9 mouse cellular contexts compared by ENCODE assay signal in genomic region chr1:154729269-154729980, GRCm38 (mm10).
DNase-seq lines count a peak whose midpoint lies in the region; ATAC-seq lines count a peak whose summit lies in the region.
"Had no signal": no experiment of that assay in that cellular context is flagged by ENCODE, and none has a peak within 500 bp of the region (broad histone marks: within the 10 kb centered on the region; RNA-seq: fewer than 3 reads in every experiment).

No protein-coding gene starts in this region.

- ATAC-seq in forebrain, embryonic 16.5 days = peak; percentile 36; the same call in 1 of the 2 replicates
- peak; percentile 29; the same call in 1 of the 2 replicates for ATAC-seq in kidney, embryonic 16.5 days (ENCODE audit: low FRiP score, low TSS enrichment)
- ATAC-seq in limb, embryonic 11.5 days (ENCODE audit: insufficient number of reproducible peaks, low FRiP score, low TSS enrichment, low read depth) = no peak
- no peak for ATAC-seq in activated CD4-positive, CD25-positive, alpha-beta regulatory T cell, adult 4 months

- H3K9me3 ChIP-seq in forebrain, embryonic 16.5 days (ENCODE audit: control insufficient read depth, low read length) = no peaks in the 10 kb centered on the region
- H3K9me3 ChIP-seq in kidney, embryonic 16.5 days (ENCODE audit: low read length) = no peaks in the 10 kb centered on the region
- no peaks in the 10 kb centered on the region for H3K9me3 ChIP-seq in limb, embryonic 11.5 days (ENCODE audit: control insufficient read depth, low read length)
- H3K9me3 ChIP-seq: stomach, embryonic 15.5 days had no signal

- H3K27me3 ChIP-seq in forebrain, embryonic 16.5 days (replicated peaks; ENCODE audit: control insufficient read depth, insufficient read depth, low read length) = peaks cover 8% of the 10 kb centered on the region
- peaks cover 52% of the 10 kb centered on the region for H3K27me3 ChIP-seq in kidney, embryonic 16.5 days (ENCODE audit: insufficient read depth, low read length)
- H3K27me3 ChIP-seq in limb, embryonic 11.5 days (ENCODE audit: control insufficient read depth, insufficient read depth, low read length) = peaks cover 42% of the 10 kb centered on the region

- peaks cover 33% of the 10 kb centered on the region for H3K4me1 ChIP-seq in forebrain, embryonic 16.5 days (replicated peaks; ENCODE audit: control insufficient read depth, insufficient read depth, low read length)
- peaks cover 15% of the 10 kb centered on the region for H3K4me1 ChIP-seq in kidney, embryonic 16.5 days (ENCODE audit: insufficient read depth, low read length)
- H3K4me1 ChIP-seq in limb, embryonic 11.5 days (ENCODE audit: control insufficient read depth, insufficient read depth, low read length) = no peaks in the 10 kb centered on the region

- H3K9ac ChIP-seq in forebrain, embryonic 16.5 days (replicated peaks; ENCODE audit: low read depth, low read length) = no peak overlapping the region
- no peak overlapping the region for H3K9ac ChIP-seq in kidney, embryonic 16.5 days (replicated peaks; ENCODE audit: low read length)
- no peak overlapping the region for H3K9ac ChIP-seq in limb, embryonic 11.5 days (ENCODE audit: low read length)
- H3K9ac ChIP-seq: stomach, embryonic 15.5 days had no signal

- H3K36me3 ChIP-seq in forebrain, embryonic 16.5 days (ENCODE audit: control insufficient read depth, insufficient read depth) = no peaks in the 10 kb centered on the region
- H3K36me3 ChIP-seq in kidney, embryonic 16.5 days (ENCODE audit: insufficient read depth, low read length) = no peaks in the 10 kb centered on the region
- no peaks in the 10 kb centered on the region for H3K36me3 ChIP-seq in limb, embryonic 11.5 days (ENCODE audit: control insufficient read depth, insufficient read depth, low read length)
- H3K36me3 ChIP-seq: stomach, embryonic 15.5 days had no signal

- 63% methylated on average over 6 of the region's 6 CpGs for WGBS in forebrain, embryonic 16.5 days
- WGBS in kidney, embryonic 16.5 days = 58% methylated on average over 6 of the region's 6 CpGs
- 59% methylated on average over 6 of the region's 6 CpGs for WGBS in limb, embryonic 11.5 days

- no peak overlapping the region for H3K4me2 ChIP-seq in forebrain, embryonic 16.5 days (ENCODE audit: low read length)
- no peak overlapping the region for H3K4me2 ChIP-seq in kidney, embryonic 16.5 days (replicated peaks; ENCODE audit: low read depth, low read length)
- no peak overlapping the region for H3K4me2 ChIP-seq in limb, embryonic 11.5 days (ENCODE audit: low read depth, severe bottlenecking)
- H3K4me2 ChIP-seq: stomach, embryonic 15.5 days had no signal

- no peak overlapping the region for H3K4me3 ChIP-seq in forebrain, embryonic 16.5 days (replicated peaks; ENCODE audit: low read length)
- H3K4me3 ChIP-seq in kidney, embryonic 16.5 days (ENCODE audit: low read length) = no peak overlapping the region
- H3K4me3 ChIP-seq in limb, embryonic 11.5 days (ENCODE audit: low read depth, low read length) = no peak overlapping the region
- H3K4me3 ChIP-seq: stomach, embryonic 15.5 days had no signal

- peak; percentile 56 to 58 for DNase-seq in B cell, adult 2 months
- DNase-seq in MEL-GATA-1-ER (ENCODE audit: extremely low read depth, low read depth) = peak; percentile 1
- DNase-seq in cerebellum, adult 11-12 months = peak; percentile 69
- DNase-seq in limb, embryonic 11.5 days (ENCODE audit: low spot score) = peak; percentile 85
- DNase-seq in right cerebral cortex, adult 18-20 months = peak; percentile 88

- no peak overlapping the region for H3K27ac ChIP-seq in forebrain, embryonic 16.5 days (ENCODE audit: low read length)
- no peak overlapping the region for H3K27ac ChIP-seq in kidney, embryonic 16.5 days (ENCODE audit: low read length)
- H3K27ac ChIP-seq in limb, embryonic 11.5 days (replicated peaks; ENCODE audit: low read depth, low read length) = no peak overlapping the region
- H3K27ac ChIP-seq: stomach, embryonic 15.5 days had no signal

Comparison
In these comparisons a context has a peak if more than half of its experiments do, and no peak if none do; other contexts are left out.
1. DNase-seq: peak in every context shown above with its lines; median percentile 88 in right cerebral cortex, adult 18-20 months; 85 in limb, embryonic 11.5 days; 69 in cerebellum, adult 11-12 months; 57 in B cell, adult 2 months; 1 in MEL-GATA-1-ER.
2. ATAC-seq: peak in forebrain, embryonic 16.5 days (single experiment) and kidney, embryonic 16.5 days (single experiment); none in limb, embryonic 11.5 days (single experiment) and activated CD4-positive, CD25-positive, alpha-beta regulatory T cell, adult 4 months (single experiment).